Mouse (Mus musculus) erythroblast, embryonic 14.5 days (primary cell): ENCODE results near the gene Acly. TPM values are rescaled to one million over a fixed set of nuclear protein-coding genes. Genes with fewer than 3 reads are reported as not detected.

Source experiments
- H3K27me3 ChIP-seq: 2 replicates; pipeline ENCODE4 v1.6.1; 2012; ENCODE audit warnings: inconsistent platforms; ENCODE audit not compliant: control insufficient read depth
- H3K36me3 ChIP-seq: 2 replicates; pipeline ENCODE4 v1.6.1; 2012; ENCODE audit warnings: mild to moderate bottlenecking, inconsistent platforms; ENCODE audit not compliant: control insufficient read depth
- H3K4me1 ChIP-seq: 2 replicates; pipeline ENCODE4 v1.6.1; 2012; ENCODE audit warnings: inconsistent platforms; ENCODE audit not compliant: control insufficient read depth
- H3K4me3 ChIP-seq: replicated peaks from 2 replicates; pipeline ENCODE3; 2012; ENCODE audit warnings: moderate library complexity, mild to moderate bottlenecking, inconsistent platforms
- H3K9me3 ChIP-seq: 2 replicates; pipeline ENCODE4 v1.6.1; 2012; ENCODE audit warnings: low read length, inconsistent platforms, mixed read lengths; ENCODE audit not compliant: control insufficient read depth
- GATA1 ChIP-seq: IDR thresholded peaks from 2 replicates; pipeline ENCODE4 v1.6.1; 2012; ENCODE audit warnings: low read length, inconsistent platforms, mixed read lengths
- TAL1 ChIP-seq: IDR thresholded peaks from 3 replicates; pipeline ENCODE4 v1.6.1; 2012; ENCODE audit warnings: low read length, inconsistent platforms, mixed read lengths
- polyA plus RNA-seq: library from polyadenylated mRNA; stranded (reverse); fragments of >175 nt; gene quantifications from 2 replicates; pipeline ENCODE4 v1.2.3, GENCODE M21; 2012

The Acly gene
- 0.46 and 1.1 TPM in 2 replicates for polyA plus RNA-seq

DNA sequence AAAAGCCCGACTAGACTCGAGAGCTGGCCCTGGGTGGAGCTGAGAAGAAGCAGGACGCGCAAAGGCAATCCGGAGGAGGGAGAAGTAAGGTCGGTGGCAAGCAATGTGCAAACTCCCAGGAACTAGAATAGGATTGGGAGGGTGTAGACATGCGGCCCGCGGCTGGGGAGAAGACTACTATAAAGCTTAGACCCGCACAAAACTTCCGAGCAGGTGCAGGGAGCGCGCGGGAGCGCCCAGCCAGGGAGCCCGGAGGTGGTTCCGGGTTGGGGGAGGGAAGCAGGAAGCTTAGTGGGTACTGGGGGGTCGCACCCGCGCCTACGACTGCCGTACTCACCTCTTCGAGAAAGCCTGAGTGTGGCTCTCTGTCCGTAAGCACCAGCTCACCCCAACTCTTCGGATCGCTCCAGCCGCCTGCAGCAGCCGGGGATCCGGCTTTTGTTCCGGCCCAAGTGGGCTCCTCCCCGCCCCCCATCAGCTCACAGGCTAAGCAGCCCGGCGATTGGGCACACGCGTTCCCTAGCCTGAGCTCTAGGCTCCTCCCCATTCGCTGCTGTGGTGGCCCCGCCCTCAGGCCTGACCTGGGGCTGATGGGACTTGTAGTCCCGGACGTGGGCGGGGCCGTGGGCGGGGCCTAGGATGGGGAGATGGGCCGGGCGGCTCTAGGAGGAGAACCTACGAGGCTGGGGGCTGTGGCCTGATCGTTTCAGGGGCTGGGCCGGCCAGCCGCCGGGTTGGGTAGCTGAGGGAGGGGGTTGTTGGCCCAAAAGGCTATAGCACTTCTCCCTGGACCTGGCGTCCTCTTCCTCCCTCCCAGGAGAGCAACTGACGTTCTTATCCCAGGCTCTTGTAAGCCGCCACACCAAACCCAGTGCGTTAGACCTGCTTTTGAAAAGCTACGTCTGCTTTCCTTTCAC lies at the start of gene Acly:
Acly (minus strand) TSS at position 543 of the 917 bp plus-strand sequence.
- no peaks in the 10 kb centered on the region for H3K9me3 ChIP-seq
- H3K4me3 ChIP-seq, result peak within 1 kb of the TSS; percentile 85
- H3K4me1 ChIP-seq, result peaks cover 43% of the 10 kb centered on the region
- TF ChIP-seq GATA1 (no peak), TAL1 (no peak)
- H3K36me3 ChIP-seq, result peaks cover 24% of the 10 kb centered on the region
- no peaks in the 10 kb centered on the region for H3K27me3 ChIP-seq

DNA sequence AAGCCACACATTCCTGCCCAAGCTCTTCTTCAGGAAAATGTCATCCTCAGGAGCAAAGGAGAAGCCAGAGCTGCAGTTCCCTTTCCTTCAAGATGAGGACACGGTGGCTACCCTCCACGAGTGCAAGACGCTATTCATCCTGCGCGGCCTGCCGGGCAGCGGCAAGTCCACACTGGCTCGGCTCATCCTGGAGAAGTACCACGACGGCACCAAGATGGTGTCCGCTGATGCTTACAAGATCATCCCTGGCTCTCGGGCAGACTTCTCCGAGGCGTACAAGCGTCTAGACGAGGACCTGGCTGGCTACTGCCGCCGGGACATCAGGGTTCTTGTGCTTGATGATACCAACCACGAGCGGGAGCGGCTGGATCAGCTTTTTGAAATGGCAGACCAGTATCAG lies 48.5 kb upstream of the Acly start:
- Histone ChIP-seq H3K4me3 (no peak overlapping the region), H3K9me3 (no peaks in the 10 kb centered on the region), H3K4me1 (peaks cover 22% of the 10 kb centered on the region), H3K36me3 (peaks cover 32% of the 10 kb centered on the region), H3K27me3 (peaks cover 2% of the 10 kb centered on the region)
- TF ChIP-seq TAL1 (no peak), GATA1 (no peak)

DNA sequence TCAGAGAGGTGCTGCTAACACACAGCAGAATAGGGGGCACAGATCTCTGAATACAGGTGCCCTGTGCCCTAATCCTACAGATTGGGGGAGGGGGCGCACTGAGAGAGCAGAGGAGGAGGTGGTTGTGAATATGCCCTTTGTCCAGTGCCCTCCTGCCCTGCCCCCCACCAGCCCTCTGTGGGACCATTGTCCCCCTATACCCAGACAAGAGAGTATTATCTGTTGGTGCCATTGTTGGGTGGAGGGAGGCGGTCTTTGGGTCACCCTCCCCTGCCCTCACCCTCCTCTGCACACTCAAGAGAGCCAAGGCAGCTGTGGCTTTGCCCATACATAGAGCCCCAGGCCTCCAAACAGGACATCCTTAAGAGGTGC lies 47.7 kb upstream of the Acly start:
- Histone ChIP-seq H3K9me3 (no peaks in the 10 kb centered on the region), H3K4me1 (peaks cover 27% of the 10 kb centered on the region), H3K27me3 (peaks cover 5% of the 10 kb centered on the region), H3K36me3 (peaks cover 24% of the 10 kb centered on the region), H3K4me3 (peak overlapping the region; percentile 69)
- TF ChIP-seq TAL1, result no peak
- no peak for TF ChIP-seq GATA1

DNA sequence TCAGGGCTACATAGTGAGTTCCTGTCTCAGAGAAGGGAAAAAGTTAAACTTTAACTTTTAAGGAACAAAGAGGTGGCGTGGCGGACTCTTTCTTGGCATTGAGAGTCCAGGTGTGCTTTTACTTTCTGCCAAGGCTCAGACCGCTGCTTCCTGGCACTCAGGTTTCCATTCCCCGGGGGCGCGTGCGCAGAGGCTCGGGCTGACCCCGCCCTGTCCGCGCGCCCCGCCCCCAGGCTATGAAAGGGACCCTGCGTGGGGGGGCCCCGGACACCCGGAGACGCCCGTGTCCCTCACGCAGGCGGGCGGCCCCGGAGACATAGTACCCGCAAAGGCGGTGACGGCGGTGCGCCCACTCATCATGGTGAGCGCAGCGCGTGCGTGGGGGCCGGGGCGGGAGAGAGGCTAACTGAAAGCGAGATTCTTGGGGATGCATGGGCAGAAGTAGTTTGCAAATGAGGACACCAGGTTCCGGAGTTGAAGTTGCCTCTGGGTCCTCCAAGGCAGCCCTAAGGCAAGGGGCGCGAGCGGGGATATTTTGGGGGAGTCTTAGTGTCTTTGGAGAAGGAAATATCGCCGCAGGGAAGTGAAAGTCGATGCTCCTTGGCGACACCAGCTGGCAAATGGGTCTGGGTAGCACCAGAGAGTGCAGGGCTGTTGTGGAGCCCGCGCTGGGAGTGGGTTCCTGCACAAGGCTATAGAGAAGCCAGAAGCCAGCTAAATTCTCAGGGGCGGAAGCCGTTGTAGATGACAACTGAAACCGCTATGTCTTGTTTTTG lies 47.1 kb upstream of the Acly start, which contains the start of gene Cnp:
Cnp (plus strand) TSS at position 197 of the 776 bp plus-strand sequence.
- H3K36me3 ChIP-seq, result peaks cover 19% of the 10 kb centered on the region
- H3K27me3 ChIP-seq, result peaks cover 5% of the 10 kb centered on the region
- TF ChIP-seq TAL1 (no peak), GATA1 (no peak)
- peaks cover 28% of the 10 kb centered on the region for H3K4me1 ChIP-seq
- H3K4me3 ChIP-seq, result peak within 1 kb of the TSS; percentile 69
- H3K9me3 ChIP-seq, result no peaks in the 10 kb centered on the region

DNA sequence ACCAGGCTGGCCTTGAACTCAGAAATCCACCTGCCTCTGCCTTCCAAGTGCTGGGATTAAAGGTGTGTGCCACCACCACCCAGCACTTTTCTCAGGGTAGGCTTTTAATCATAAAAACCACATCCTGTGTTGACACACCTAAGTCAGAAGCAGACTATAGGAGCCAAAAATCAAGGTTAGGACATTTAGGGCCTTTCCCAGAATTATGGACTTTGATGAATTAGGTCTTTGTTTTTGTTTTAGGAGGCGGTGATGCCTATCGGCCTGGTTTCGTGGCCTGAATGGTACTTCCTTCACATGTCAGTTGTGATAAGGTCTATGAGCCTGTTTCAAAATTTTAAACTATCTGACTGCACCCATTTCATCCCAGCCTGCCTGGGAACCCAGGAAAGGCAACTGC lies 46.4 kb upstream of the Acly start:
- H3K4me1 ChIP-seq, result peaks cover 28% of the 10 kb centered on the region
- H3K4me3 ChIP-seq, result peak overlapping the region; percentile 69
- H3K27me3 ChIP-seq, result peaks cover 5% of the 10 kb centered on the region
- peaks cover 12% of the 10 kb centered on the region for H3K36me3 ChIP-seq
- no peaks in the 10 kb centered on the region for H3K9me3 ChIP-seq
- TF ChIP-seq GATA1 (no peak), TAL1 (no peak)

DNA sequence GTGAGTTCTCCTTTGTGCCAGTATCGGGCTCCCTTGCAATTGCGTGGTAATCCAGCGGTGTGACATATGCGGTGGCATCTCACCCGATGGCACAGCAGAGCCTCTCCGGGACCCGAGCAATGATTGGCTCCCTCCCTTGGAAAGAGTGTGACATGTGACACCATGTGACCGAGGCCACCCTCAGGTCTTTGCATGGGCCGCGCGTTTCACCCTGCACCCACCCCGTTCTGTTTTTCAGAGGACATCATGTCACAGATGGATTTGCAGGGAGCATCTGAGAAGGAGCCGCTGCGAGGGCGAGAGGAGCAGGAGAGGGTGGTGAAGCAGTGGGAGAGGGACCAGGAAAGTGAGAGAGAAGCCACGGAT lies 43.4 kb upstream of the Acly start:
- Histone ChIP-seq H3K4me1 (peaks cover 27% of the 10 kb centered on the region), H3K4me3 (no peak overlapping the region), H3K36me3 (no peaks in the 10 kb centered on the region), H3K9me3 (no peaks in the 10 kb centered on the region), H3K27me3 (peaks cover 5% of the 10 kb centered on the region)
- TF ChIP-seq TAL1 (no peak), GATA1 (no peak)

DNA sequence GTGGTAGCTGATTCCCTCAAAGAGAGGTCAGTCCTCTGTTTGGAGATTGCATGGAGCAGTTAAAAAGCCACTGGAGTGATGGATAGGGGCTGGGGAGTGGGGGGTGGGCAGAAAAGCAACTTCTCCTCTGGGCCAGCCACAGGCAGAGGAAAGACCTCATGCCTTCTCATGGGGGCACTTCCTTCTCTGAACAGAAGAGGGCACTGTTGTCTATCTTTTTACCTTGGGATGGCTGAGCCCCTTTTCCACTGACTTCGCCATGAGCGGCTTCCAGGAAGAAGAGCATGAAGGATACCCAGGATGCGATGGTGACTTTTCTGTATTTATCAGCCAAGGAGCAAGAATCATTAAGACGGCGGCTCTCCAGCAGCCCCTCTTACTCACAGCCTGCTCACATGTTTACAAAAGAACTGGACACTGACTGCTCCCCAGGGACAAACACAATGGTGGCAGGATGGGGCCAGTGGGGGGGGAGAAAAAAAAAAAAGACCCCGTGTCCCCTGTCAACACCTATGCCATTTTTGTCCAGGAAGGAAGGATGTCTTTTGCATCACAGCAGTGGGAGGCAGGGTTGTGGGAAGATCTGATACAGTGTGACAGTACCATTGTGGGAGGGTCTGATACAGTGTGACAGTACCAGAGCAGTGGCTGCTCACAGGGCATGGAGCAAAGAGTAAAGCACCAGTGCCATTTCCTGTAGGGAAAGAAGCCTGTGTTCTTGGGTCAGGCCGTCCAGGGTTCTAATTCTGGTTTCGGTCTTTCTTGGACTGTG lies 42.8 kb upstream of the Acly start:
- H3K36me3 ChIP-seq, result no peaks in the 10 kb centered on the region
- TF ChIP-seq TAL1 (no peak), GATA1 (no peak)
- H3K9me3 ChIP-seq, result no peaks in the 10 kb centered on the region; the same call in 1 of the 2 replicates
- H3K4me3 ChIP-seq, result no peak overlapping the region
- peaks cover 5% of the 10 kb centered on the region for H3K27me3 ChIP-seq
- peaks cover 21% of the 10 kb centered on the region for H3K4me1 ChIP-seq

DNA sequence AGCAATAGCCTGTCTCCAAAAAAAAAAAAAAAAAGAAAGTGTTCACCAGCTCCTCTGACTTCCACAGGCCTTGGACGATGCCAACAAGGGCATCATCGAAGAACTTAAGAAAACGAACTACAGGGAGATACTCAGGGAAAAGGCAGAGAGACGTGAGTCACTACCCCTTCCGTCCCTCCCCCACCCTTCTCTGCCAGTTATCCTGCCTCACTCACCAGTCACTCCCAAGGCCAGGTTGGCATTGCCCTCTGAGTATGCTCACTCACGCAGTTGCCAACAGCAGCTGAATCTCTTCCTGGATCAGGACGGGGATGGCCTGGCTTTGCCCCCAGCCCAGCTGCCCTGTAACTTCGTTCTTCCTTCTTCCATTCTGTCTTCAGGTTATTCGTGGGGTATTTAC lies 42.0 kb upstream of the Acly start:
- no peak for TF ChIP-seq GATA1
- no peak for TF ChIP-seq TAL1
- Histone ChIP-seq H3K27me3 (peaks cover 5% of the 10 kb centered on the region), H3K36me3 (no peaks in the 10 kb centered on the region), H3K4me1 (peaks cover 13% of the 10 kb centered on the region), H3K9me3 (no peaks in the 10 kb centered on the region; the same call in 1 of the 2 replicates), H3K4me3 (no peak overlapping the region)

DNA sequence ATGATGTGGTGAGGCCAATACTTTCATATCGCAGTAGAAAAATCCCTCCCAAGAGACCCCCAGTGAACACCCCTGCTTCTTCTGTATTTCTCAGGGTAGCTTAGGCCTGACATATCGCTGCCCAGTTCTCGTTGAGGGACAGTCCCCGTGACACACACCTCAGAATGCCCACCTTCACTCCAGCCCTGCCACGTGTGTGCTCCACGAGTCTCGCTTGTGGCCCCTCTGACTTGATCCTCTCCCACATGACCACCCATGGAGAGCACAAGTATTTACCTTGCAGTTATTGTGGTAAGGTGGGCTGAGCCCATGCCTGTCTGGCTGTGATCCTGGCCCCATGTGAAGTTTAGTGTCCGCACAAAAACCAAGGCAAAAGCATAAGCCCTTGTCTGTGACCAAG lies 40.9 kb upstream of the Acly start:
- peaks cover 7% of the 10 kb centered on the region for H3K4me1 ChIP-seq
- peaks cover 2% of the 10 kb centered on the region; the same call in 1 of the 2 replicates for H3K9me3 ChIP-seq
- H3K27me3 ChIP-seq, result peaks cover 5% of the 10 kb centered on the region
- TF ChIP-seq TAL1, result no peak
- TF ChIP-seq GATA1, result no peak
- no peaks in the 10 kb centered on the region for H3K36me3 ChIP-seq
- H3K4me3 ChIP-seq, result no peak overlapping the region
